Mouse (Mus musculus) cerebellum, adult 8-10 months (tissue): ENCODE data around the gene Nlgn1.

Source experiments
- DNase-seq: peaks from one replicate; pipeline ENCODE4 v3.0.0; 2022

Nlgn1 gene

DNA sequence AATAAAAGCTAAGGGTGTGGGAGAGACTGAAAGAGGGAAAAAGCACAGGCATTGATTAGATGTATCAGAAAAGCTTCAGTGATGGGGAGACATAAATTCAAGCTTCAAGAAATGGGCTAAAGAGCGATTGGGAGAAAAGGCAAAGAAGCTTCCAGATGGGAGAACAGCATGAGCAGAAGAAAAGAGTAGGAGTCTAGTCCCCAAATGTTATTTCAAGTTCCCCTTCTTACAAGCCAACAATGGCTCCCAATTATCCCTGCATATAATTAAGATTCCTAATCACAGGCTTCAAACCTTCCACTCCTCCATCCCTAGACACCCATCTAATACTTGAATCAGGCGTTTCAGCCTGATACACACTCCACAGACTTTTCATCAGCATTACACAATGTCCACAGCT is 292.6 kb downstream of the Nlgn1 start:
- no peak for DNase-seq

DNA sequence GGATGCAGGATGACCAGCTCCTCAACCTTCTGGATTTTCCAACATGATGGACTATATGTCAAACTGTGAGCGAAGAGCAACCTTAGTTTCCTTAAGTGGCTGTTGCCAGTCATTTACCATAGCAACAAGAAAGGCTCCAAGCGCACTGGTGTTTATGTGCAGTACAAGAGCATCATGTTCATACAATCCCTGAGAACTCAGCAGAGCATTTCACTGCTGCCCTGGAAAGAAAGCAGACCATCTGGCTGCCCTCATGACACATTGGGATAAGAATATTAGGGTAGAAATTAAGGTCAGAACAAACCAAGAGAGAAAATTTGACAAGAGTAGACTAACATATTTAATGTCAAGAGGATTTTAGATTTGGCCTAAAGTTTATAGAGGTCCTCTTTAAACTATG is 306.2 kb downstream of the Nlgn1 start:
- DNase-seq = peak; percentile 22

DNA sequence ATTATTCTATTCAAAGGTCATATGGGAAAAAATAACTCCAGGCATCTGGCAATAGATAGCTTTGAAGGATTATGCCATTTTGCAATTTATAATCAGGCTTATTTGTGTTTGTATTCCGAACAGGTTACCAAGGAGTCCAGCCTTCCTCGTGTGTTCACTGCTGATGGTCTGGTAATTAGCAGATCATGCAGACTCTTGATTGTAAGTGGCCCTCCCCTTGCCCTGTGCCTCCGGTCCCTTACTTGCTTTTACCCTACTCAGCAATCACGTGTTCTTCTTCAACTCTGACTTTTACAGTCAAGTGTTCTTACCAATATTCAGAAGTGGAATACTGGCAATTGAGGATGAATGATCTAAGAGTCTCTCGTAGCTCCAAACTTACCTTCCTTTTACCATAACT is 309.0 kb downstream of the Nlgn1 start:
- DNase-seq = no peak

DNA sequence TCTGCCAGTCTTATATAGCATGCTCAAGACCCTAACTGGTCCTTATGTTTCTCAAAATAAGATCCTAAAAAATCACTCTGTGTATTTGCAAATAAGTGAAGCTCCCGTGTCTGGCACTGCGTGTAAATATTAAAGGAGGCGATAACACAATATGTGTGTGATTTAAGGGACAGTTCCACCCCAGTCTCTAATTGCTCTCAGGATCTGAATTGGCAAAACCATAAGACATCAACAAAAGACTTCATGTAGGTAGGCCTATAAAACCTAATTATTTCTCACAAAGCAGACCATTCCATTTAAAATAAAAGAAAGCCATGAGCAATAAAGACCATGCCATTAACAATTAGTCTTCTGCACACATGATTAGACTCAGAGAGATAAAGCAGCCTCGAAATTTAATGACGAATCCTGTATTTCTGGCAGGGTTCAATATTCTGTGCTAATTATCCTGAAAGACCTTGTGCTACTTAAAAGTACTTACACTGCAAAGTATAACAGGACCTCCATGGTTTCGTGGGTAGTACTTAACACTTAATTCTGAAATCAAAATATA is 310.6 kb downstream of the Nlgn1 start:
- no peak for DNase-seq

DNA sequence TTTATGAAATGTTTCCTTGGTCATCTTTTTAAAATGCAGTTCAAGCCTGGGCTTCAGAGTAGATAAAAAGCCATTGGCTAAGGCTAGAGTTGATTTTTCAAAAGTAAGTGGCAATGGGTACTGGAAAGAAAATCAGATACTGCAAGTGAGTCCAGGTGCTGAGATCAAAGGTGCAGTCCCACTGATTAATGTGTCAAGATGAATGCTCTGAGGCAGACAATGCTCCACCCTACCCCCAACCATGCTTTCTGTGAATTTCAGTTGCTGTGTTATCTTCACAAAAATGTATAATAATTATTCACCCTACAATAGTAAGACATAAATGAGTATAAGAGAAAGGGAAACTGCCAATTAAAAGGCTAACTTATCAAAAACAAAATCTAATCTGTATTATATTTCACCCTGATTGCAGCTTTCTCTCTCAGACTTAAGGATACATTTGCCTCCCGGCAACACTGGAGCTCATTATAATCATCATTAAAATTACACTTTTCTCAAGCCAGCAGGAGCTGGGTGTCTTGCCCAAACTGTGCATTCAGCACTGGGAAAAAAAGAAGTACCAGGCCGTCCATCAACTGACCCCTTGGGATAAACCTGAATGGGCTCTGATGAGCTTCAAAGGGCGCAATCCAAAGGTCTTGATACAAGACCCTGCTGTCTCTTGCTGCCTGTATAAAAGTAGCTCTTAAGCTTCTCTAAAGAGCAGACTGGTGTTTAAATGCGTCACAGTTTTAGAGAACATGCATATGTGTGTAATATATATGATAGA is 320.8 kb downstream of the Nlgn1 start:
- DNase-seq = no peak

DNA sequence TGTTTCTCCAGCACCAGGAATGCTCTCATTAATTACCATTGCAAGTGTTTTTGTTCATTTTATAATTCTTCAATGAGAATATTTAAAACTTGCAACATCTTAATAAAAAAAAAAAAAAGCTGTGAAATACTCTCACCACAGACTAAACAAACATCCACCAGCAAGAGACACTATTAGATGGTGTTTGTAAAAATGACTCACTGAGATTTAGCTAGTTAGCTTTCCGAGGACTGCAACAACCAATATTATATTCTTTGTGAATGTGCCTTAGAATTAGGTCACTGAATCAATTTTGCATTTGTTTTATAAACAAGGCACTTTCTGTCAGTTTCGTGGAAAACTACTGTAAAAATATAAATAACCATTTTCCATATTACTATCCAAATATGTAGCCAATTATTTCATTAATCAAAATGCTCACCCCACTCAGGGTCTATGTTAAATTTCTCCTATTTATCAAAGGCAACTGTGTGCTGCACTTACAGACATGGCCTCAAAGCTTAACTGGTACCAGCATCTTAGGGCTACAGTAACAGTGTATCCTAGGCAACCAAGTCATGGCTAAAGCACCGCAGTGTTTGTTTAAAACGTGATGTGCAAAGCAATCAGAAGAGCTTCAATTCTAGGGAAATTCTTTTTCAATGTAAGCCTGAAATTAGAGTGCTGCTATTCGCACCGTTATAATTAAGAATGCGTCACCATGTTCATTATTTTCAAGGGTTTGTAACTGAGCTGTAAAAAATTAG is 329.2 kb downstream of the Nlgn1 start:
- DNase-seq = no peak

DNA sequence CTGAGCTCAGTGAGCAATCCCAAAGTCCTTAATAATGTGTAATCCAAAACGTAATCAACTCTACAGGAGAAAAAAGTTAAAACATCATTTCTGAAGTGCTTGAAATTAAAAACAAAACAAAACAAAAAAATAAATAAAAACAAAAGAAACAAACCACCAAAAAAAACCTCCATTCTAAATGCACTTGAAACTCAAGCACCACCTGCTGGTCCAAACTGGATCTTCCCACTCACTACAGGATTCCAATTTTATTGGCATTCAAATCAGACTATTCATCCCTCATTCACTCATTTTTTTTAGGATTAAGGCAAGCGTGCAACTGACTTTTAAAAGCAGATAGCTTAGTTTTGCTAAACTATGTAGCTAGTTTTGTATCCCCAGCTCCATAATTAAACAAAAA is 329.9 kb downstream of the Nlgn1 start:
- peak; percentile 17 for DNase-seq

DNA sequence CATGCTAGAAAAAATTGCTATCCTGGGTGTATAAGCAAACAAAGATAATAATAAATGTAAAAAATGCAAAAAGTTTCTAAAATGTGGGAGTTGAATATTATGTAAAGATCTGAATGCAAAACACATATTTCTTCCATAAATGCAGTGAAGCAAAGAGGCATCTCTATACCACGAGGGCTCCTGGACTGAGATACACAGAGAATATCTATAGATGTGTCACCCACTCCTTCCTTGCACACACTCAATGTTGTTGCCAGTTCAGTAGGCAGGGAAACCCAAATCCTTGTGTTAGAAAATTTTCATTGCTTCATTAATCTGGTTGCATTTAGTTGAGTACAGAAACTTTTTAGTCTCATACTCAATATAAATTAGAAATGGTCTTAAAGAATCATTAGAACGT is 364.7 kb downstream of the Nlgn1 start:
- DNase-seq = no peak

DNA sequence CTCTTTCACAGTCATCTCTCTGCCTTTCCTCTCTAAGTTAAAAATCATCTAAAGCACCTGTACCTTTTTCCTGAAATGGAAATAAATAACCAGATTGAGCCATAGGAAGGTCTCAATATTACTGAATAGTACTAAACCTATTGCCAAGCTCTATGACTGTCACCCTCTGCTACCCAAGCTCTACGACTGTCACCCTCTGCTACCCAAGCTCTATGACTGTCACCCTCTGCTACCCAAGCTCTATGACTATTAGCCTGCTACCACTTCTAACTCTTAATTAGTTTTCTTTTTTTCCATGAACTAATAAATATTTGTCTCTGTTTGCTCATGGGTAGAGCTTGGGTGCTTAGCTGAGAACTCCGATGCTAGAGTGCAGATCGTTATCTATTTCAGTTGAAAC is 368.0 kb downstream of the Nlgn1 start:
- no peak for DNase-seq

DNA sequence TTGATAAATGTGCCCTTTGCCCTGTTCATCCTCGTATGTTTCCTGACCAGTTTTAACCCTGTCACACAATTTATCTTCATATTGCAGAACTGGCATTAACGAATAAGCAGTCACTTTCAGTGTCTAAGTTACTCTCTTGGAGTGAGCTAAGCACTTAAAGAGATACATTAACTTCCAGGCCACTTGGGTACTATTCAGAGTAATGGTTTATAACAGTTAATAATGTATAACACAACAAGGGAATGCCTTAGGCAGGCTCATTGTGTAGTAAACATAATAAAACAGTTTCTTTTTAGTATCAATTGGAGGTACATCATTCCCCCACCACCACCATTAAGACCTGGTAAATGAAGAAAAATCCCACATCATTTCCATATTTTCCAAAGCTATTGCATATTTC is 368.7 kb downstream of the Nlgn1 start:
- no peak for DNase-seq

DNA sequence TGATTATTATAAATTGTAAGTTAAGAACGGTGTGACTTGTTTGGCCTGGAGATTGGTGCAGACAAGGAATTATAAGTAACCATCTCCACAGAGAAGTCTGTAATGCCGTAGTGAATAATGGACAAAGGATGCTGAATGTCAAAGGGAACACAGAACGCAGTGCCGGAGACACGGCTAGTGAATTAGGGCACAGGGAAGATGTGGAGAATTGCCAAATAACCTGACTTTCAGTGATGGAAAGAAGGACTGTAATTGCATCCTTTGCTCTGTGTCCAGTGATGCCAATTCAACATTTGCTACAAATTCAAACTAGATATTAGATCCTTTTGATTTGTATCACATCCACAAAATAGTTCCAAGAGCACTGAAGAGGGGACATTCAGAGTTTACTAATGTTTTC is 415.7 kb downstream of the Nlgn1 start:
- DNase-seq = no peak

DNA sequence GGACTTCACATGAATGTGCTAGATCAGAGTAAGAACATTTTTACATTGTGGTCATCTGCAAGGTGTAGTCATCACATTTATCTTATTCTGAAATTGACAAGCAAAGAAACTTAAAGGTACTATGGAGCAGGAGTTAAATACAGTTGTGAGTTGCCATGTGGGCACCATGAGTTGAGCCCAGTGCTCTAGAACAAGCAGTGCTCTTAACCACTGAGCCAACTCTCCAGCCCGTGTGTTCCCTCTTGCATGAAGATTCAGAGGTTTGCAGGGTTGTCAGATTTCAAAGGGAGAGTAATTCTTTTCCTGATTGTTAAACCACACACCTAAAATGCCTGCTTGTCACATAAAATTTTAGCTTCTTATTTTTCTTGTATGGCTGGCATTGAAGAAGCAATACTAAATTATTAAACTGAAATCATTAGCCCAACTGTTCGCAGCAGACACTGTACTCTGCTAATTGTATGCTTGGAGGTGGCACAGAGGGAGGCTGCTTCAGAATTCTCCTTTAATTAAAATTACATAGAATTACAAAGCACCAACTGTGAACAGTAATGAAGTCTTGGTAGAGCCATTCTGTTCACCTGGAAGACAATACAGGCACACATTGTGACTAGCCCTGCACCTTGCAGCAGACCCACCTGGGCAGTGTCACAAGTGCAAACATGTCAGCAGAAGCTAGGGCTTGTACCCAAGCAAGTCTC is 417.7 kb downstream of the Nlgn1 start:
- DNase-seq = peak; percentile 16

DNA sequence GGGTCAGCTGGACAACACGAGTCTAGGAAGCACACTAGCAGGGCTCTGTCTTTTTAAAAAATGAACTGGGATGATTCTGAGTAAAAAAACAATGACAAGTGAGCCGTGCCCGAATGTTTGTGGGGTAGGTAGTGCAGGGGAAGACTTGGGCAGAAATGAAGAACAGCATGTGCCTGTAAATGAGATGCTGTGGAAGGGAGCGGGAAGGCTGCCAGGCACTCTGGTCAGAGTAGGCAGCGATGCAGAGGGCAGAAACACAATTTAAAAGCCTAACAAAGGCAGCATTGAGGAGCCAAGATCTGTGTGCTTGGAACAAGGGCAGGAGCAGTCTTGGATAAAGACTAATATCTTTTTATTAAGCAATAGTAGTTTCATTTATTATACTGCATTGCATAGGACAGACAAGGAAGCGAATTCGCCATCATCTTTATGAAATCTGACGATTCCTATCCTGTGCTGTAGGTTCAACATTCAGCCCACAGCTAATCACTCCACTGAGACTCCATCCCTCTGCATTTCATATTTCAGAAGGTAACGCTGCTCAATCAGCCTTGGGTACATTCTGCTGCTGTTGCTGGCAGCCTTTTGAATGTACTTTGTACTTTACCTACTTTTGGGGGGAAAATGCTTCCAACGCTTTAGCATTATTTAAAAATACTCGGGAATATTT is 429.0 kb downstream of the Nlgn1 start:
- peak; percentile 85 for DNase-seq

DNA sequence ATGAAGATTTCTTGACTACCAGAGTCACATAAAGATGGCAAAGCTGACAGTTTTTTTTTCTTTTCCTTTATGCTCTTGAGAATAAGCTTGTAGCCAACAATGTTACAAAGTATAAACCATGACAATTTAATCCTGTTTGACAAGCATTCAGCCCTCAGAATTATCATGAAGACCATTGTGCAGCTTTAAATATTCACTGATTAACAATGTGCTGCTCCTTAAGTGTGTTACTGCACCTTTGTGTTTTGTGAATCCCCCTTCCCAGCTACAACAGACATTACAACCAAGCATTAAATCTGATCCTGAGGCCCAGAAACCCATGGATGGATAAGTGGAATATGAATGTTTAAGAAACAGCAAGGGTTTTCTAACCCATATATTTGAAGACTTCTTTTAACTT is 434.8 kb downstream of the Nlgn1 start:
- DNase-seq = no peak

DNA sequence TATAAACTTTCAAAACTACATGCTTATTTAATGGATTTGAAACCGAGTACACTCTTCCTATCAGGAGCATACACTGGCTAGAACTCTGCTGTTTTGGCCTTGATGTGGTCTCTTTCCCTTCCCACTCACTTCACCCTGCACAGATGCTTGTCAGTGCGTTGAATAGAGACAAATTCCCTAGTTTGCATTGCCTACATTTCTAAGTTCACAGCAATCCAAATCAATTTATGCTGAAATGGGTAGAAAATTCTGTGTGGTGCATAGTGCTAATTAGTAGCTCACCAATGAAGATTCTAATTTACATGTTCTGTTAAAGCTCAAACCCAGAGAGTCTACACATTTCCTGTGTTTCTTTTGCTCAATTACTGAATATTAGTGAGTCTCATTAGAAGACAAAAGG is 447.5 kb downstream of the Nlgn1 start:
- no peak for DNase-seq

DNA sequence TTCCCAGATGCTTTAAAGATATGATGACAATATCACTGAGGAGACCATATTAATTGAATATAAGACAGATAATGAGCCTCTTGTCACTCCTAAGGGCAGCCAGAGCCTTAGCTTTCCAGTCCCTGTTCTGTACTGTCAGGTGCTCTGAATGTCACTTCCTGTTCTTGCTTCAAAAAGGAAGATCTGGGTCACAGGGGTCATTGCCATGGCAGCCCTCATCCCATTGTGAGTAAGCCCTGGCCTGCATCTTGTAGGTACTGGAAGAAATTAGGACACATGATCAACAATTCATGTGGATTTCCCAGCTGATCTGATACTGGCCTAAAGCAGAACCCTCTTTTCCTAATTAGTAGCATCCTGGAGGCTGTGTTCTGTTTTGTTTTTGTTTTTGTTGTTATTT is 463.1 kb downstream of the Nlgn1 start:
- no peak for DNase-seq

DNA sequence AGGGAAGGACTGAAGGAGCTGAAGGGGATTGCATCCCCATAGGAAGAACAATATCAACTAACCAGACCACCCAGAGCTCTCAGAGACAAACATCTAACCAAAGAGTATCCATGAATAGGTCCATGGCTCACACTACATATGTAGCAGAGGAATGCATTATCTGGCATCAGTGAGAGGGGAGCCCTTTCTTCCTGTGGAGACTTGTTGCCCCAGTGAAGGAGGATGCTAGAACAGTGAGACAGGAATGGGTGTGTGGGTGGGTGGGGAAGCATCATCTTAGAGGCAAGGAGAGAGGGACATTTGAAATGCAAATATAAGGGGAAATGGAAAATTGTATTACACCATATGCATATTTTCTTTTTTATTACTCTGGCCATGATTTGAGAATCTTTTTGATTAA is 473.9 kb downstream of the Nlgn1 start:
- no peak for DNase-seq

DNA sequence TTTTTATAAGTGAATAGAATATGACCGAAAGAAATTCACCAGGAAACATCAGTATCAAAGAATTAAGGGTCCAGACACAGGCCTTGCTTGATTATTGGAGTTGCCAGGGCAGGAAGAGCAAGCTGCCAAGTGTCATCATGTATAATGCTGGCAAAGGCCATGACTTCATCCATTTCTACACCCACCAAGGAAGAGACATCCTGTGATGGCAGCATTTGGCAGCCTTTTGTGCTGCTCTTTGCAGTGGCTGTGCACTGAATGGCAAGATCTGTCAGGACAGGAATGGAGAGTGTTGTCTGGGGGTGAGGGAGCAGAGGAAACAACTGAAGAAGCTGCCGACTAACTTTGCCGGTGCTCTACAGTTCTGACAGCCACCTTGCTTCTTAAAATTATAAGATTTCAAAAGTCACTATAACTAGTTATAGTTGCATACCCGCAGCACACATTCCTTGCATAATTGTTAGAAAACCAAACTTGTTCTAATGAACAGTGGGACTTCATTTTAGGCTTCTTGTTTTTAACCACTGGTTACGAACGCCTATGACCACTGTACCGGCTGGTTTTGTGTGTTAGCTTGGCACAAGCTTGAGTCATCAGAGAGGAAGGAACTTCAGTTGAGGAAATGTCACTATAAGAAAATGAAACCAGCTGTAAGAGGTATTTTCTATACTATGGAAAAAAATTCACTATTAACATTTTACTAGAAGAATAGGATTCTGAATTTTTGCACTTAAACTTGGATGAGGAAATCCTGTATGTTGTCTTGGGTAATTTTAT is 487.4 kb downstream of the Nlgn1 start:
- DNase-seq = no peak

DNA sequence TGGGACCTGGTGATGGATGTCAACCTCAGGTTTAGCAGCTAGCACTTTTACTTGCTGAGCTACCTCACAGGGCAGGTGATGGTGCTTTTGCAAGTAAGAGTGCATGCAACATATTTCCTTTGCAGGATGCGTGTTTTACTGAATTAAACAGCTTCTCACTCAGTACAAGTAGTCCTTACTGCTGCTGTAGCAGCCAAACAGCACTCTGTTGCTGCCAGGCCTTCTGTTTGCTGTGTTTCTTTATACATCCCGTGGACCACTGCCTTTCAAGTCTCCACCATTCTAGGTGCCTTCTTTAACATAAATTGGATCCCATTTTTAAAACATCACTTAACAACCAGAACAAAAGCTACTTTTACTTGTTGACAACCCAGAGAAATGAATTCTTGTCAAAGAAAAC is 502.0 kb downstream of the Nlgn1 start:
- DNase-seq = no peak

DNA sequence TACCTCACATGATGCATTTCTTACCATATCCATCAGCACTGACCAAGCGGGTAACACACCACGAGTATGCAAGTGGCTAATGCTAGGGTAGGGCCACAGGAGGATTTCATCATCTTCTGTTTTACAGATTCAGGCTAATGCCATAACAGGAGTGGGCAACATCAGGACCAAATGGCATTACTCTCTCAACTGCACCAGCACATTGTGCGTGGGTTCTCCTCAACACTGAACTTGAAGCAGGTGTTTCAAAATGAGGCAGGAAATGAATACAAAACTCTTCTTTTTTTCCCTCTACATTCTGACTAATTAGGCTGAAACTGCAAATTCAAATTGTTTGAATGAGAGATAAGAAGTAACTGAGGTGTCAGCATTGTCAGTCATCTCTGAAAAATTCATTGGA is 518.9 kb downstream of the Nlgn1 start:
- DNase-seq = no peak

DNA sequence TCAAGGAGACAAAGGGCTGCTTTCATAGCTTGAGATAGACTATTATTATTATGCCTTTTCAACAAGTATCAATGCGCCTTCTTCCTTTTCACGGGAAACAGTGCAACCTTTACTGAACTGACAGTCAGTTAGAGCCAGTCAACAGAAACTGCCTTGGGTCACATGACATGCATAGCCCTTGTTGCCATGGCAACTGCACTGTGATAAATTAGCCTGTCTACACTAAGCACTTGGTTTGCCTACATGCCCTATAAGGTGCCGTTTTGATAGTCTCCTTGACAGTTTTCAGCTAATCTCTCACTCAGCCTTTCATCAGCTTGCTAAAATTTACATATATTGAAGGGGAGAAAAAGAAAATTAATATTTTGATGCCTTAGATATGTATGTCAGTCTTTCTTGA is 524.7 kb downstream of the Nlgn1 start:
- DNase-seq = peak; percentile 8

DNA sequence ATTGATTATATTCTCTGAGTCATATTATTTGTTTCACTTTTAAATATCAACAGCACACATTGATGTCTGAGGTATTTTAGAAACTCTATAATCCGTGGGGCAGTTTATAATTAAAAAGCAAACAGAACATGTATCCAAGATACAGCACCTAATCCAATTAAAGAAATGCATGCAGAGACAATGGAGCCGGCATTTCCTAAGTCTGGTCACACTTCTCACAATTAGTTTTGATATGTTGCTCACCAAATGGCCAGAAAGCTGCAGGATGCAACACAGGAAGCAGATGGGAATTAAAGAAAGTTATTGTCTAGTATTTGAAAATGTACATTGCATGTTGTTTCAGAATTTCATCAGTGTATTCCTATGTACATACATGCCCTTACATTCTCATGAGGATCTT is 550.6 kb downstream of the Nlgn1 start:
- no peak for DNase-seq
